Mouse (Mus musculus): ENCODE data around the gene Clpb.

DNA sequence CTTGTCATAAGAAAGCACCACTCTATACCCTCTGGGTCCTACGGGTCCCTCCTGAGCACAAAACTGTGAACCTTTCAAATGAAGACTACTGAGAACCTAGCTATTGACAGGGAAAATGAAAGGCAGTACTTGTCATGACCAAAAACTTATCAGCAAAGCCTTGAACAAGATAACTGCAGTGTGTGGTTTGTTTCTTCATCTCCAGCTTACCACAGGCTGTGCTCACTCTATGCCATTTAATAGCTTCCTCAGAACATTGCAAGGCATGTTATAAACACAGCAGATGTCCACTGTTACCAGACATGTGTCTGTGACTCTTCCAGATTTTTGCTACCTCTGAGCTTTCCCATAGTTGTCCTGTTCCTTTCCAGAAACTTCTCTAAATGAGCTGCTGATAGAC is 113.6 kb downstream of the Clpb start:
- no peak for TF ChIP-seq CTCF (IDR thresholded peaks at IDR 0.05; ENCODE audit: low read depth, low read length)
- TF ChIP-seq POLR2A (IDR thresholded peaks at IDR 0.05; ENCODE audit: borderline replicate concordance, low read depth, low read length), result no peak

All from bone marrow macrophage, adult 2 months (primary cell).